Mouse (Mus musculus) liver, postnatal 0 days (tissue): ENCODE data around the gene 2010003K11Rik.

Experiments
- CTCF ChIP-seq: sonication (generic); IDR thresholded peaks from 2 replicates; pipeline ENCODE4 v1.5.1; 2016; ENCODE audit warnings: antibody characterized with exemption, low read depth
- EP300 ChIP-seq: IDR thresholded peaks from 2 replicates; pipeline ENCODE4 v1.6.1; 2016; ENCODE audit warnings: antibody characterized with exemption, low read depth, mild to moderate bottlenecking

GRCm38 (mm10) chr19:4496535-4497262 is 1.7 kb downstream of the 2010003K11Rik start:
- no peak for TF ChIP-seq EP300
- TF ChIP-seq CTCF: no peak
